Mouse (Mus musculus) forelimb bud, embryonic 11.5 days (tissue): ENCODE data around the gene Slc46a2.

Experiments used
- DNase-seq: peaks from one replicate; pipeline ENCODE4 v3.0.0-alpha.2; 2012; ENCODE audit warnings: low read depth, low spot score

Gene Slc46a2

GRCm38 (mm10) chr4:59859693-59860425 is 55.0 kb downstream of the Slc46a2 start:
- no peak for DNase-seq
